Mouse (Mus musculus) neutrophil, adult 5-6 weeks (primary cell): ENCODE measurements around the gene Nol11. TPM values are rescaled to one million over a fixed set of nuclear protein-coding genes. Genes with fewer than 3 reads are reported as not detected.

Experiments used
- ATAC-seq: fragments of 151-379, 151-347 bp; 2 replicates; pipeline ENCODE4 v1.8.0; 2017; ENCODE audit warnings: mild to moderate bottlenecking, moderate TSS enrichment; ENCODE audit not compliant: insufficient number of reproducible peaks, poor library complexity, low FRiP score, severe bottlenecking; ENCODE audit errors: extremely low read depth
- total RNA-seq: library from RNA; stranded (forward); fragments of 200-1000 nt; gene quantifications from 2 replicates; pipeline ENCODE4 v1.2.3, GENCODE M21; 2017

The Nol11 gene
- total RNA-seq = 21.3 and 25.3 TPM in 2 replicates

DNA sequence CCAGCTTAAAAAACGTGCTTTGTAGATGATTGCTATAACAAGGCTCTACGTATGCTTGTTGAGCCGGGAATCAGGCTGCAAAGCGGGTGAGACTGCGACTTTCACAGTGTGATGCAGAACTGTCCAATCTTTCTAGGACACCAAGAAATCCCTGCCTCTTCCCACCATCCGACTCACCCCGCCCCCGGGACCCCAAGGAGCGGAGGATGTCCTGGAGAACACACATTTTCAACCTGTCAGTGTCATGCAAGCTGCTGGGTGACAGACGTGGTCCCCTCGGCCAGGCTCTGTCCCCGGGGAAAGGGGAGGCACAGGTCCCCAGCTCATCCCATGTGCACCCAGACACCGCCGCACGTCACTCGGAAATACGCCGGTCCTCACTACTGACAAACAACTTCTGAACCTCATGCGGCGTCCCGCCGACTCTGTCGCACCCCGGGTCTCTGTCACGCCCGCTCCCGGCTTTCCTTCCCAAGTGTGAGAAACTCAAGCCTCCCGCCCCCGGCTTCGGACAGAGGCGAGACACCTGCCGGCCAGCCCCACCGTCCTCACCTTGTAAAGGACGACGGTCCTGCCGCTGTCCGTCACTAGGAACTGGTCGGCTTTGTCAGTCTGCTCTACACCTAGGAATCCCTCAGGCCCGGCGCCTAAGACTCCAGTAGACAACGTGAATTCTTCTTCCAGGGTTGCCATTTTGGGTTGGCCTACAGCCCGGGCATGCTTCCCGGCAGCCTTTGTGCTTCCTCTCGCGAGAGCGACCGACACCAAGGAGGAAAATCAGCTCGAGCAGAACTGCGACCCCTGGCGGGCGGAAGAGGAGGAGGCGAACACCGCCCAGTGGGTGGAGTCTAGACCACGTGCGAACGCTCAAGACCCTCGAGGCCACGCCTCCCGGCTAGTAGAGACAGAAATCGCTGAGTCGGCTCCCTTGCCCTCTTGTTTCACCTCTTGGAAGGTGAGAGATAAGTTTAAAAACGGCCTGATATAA is at the start of gene Nol11:
Nol11 (minus strand) TSS at position 817 of the 988 bp plus-strand sequence.
- peak; percentile 99 for ATAC-seq

DNA sequence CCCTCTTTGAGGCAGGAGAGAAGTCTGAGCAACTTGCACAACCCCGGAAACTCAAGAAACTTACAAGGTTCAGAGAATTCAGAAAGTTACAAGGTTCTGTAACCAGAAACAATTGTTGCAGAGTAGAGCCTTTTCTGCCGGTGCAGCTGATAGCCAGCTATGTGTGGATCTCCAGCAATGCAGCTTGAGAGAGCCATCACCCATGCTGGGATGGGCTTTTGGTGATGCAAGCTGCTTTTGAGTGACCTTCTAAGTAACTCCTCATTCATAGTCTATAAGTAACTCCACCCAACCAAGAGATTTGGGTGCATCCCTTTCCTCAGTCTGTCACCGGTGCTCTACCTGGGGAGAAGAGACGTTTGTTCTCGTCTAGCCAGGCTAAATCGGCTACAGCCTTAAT is 49.3 kb upstream of the Nol11 start:
- no peak for ATAC-seq

GRCm38 (mm10) chr11:107237532-107237931 is 48.4 kb upstream of the Nol11 start:
- ATAC-seq = no peak

DNA sequence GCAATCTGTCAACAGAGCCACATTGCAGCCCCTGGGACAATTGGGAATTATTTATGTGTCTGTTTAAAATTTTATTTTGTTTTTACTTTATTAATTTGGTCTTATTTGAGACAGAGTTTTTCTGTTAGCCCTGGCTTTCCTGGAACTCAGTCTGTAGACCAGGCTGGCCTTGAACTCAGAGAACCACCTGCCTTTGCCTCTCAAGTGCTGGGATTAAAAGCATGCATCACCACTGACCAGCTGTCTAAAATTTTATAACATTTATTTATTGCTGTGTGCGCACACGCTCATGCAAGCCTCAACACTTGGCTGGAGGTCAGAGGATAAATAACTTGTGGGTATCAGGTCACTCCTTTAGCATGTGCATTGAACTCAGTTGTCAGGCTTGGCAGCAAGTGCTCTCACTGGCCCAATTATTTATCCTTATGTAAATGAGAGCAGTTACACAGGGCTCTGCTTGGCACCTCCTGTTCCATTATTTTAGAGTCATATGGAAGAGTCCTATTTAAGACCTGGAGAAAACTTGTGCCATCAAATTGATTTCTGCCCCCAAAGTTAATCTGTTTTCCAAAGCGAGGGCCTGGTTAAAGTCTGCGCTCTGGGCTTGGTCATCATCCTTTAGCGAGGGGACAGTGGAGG is 44.2 kb upstream of the Nol11 start:
- ATAC-seq = no peak

DNA sequence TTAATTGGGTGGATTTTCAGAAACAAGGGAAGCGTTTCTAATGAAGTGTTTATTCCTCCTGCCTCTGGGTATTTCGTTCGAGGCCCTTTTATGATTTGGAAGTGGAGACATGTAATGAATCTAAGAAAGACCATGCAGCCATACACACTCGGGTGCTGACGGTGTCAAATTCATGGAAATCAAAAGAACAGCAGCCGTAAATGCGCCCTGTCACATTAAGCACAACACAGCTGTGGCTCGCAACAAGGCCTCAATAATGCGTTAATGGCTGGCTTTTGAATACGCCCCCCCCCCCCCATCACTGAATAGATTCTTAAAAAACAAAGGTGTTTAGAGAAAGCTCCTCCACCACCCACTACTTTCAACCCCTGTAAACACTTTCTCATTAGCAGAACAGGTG is 40.9 kb upstream of the Nol11 start:
- ATAC-seq = no peak

DNA sequence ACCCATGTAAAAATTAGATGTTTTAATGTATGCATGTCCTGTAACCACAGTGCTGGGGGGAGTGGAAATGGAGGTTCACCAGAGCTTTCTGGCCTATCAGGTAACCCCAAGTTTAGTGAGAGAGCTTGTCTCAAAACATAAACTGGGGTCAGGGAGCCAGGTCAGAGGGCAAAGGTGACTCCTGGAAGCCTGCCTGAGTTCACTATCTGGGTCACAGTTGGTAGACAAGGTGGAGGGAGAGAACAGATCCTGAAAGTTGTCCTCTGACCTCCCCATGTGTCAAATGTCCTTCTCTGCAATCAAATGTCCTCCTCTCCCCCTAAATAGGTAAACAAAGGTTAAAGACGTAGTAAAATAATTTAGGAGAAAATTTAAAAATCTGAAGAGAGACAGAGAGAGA is 37.2 kb upstream of the Nol11 start:
- ATAC-seq = no peak

DNA sequence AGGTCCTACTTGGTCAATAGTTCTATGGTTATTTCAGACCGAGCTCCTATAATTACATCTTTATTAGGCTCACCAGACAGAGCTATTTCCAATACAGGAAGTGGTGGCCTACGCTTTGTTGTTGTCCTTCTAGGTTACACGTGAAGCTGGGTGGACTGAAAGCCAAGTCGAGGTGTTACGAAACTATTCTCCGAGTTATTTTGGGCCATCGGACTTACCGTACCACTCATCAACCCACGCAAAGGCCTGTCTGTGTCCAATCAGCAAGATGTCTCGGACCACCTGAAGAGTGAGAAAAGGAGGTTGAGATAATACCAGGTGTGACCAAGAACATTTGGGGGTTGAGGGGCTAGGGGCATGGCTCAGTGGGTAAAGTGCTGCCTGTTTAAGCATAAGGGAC is 36.8 kb upstream of the Nol11 start:
- ATAC-seq = no peak

GRCm38 (mm10) chr11:107225301-107225700 is 36.1 kb upstream of the Nol11 start:
- no peak for ATAC-seq

GRCm38 (mm10) chr11:107223667-107224214 is 34.6 kb upstream of the Nol11 start:
- ATAC-seq = no peak

GRCm38 (mm10) chr11:107223169-107223561 is 34.0 kb upstream of the Nol11 start:
- ATAC-seq = no peak

DNA sequence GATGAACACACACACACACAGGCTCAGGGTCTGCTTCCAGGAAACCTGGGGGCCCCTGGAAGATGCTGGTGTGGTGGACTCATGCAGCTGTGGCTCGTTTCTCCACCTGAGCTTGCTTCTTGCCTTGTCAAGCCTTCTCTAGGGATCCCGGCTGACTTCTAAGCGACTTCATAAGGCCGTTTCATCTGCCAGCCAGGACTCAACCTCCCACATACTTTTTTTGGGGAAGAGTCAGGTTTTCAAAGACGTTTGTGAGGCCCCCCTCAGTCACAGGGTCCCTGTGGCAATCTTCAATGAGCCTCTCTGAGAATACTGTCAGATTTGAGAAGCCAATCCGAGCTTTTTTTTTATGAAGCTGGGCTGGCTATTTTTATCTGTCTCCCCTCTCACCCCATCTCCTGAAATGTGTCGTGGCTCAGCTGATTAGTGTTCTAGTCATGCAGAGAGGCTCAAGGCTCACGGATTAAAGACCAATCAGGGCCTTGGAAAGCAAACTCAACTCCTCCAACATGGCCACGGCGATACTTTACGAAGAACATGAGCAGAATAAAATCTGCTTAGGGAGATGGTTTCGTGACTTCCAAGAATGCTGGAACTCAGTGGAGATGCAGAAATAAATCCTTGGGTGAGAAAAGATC is 33.5 kb upstream of the Nol11 start:
- no peak for ATAC-seq

GRCm38 (mm10) chr11:107215111-107215510 is 25.9 kb upstream of the Nol11 start:
- no peak for ATAC-seq

DNA sequence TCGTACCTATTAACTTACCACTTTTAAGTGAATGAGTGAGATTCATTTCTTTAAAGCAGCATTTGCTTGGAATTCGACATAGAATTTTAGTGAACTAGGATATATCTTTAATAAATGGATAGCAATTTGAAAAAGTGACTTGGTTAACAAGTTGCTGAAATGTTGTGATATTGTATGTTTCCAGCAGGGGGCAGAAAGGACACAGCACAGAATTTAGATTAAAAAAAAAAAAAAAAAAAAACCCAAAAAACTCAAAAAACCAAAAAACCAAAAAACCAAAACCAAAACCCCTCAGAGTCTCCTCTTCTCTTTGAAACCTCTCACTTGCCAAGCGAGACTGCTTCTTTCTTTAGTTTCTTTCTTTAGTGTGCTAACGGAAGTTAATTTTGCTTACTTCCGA is 24.6 kb upstream of the Nol11 start:
- ATAC-seq = no peak

DNA sequence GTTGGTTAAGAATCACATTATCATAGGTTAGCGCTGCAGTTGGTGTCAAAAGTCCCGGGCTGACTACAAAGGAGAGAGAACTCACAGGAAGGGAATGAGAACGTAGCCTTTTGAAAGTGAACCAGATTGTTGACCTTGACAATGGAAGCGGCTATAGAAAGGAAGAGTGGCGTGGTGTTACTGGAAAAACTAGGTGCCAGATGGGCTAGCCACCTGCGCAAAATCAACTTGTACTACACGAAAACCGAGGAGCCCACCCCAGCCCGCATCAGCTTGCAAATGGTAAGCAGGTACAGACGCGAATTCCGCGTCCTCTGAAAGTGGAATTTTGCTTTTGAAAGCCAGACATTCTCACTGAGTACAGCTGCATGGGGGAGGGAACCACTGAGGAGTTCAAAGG is 20.6 kb upstream of the Nol11 start:
- no peak for ATAC-seq

GRCm38 (mm10) chr11:107201773-107202172 is 12.6 kb upstream of the Nol11 start:
- ATAC-seq = no peak

- ATAC-seq = peak; percentile 51; the same call in 1 of the 2 replicates
Observed at GRCm38 (mm10) chr11:107199281-107199680, 10.1 kb upstream of the Nol11 start.

GRCm38 (mm10) chr11:107195334-107195733 is 6.2 kb upstream of the Nol11 start:
- ATAC-seq = no peak

DNA sequence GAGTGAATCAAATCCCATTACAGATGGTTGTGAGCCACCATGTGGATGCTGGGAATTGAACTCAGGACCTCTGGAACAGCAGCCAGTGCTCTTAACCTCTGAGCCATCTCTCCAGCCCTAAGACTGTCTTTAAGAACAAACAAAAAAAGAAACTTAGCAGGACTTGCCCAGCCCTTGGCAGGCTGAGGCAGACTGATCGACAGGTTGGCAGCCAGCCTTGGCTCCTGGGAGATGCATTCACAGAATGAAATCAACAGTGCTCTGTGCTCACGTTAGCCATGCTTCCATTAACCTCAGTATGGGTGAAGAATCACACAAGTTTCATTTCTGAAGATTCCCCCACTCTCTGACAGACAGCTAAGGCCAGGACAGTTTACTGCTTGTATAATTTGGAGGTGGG is 1.2 kb upstream of the Nol11 start:
- ATAC-seq = no peak

DNA sequence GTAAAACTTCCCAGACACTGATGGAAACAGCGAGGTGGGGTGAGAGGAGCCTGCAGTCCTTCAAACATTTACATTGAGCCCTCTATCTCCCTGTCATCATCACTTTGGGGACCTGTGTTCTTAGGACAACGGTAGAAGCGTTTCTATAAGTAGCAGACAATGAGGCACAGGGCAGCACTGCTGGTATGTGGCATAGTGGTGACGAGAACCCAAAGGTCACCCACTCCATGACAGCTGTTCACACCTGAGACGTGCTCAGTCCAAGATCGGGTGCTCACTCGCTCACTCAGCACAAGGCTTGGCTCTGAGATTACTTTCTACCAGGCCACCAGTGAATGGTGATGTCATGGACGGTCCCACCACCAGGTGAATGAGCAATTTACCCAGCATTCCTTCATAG is 5.4 kb downstream of the Nol11 start:
- ATAC-seq = no peak
